Mouse (Mus musculus): ENCODE results near the gene Olfr67. TPM values are rescaled to one million over a fixed set of nuclear protein-coding genes. Genes with fewer than 3 reads are reported as not detected.
"Not testable (repeated sequence)": the region's sequence is repeated elsewhere in the genome, so short reads cannot be mapped to it uniquely, and the experiment has no call there.

The Olfr67 gene
- polyA plus RNA-seq, 1 experiment from 2014 or later = not detected

DNA sequence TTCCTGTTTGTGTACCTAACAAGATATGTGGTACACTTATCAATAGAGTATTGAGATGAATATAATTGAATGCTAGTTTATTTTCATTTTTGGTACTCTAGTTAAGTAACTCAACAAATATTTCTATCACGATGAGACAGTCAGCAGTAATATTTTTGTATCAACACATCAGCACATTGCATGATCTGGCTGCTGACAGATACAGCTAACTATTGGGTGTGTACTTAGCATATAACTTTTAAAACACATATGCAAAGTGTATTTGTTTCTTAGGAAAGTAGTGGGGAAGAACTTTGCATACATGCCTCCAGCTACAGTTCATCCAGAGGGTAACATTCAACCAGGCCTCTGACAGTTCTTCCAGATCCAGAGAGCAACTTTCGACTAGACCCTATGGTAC lies 33.0 kb upstream of the Olfr67 start:
- Histone ChIP-seq H3K27me3 (ENCODE audit: control insufficient read depth, insufficient read depth, low read length) (no peaks in the 10 kb centered on the region), H3K4me2 (replicated peaks; ENCODE audit: low read depth) (no peak overlapping the region), H3K4me1 (replicated peaks; ENCODE audit: control insufficient read depth, insufficient read depth) (no peaks in the 10 kb centered on the region), H3K9me3 (ENCODE audit: control insufficient read depth, low read length) (no peaks in the 10 kb centered on the region), H3K4me3 (ENCODE audit: low read depth, low read length) (no peak overlapping the region), H3K36me3 (ENCODE audit: control insufficient read depth, insufficient read depth, low read length) (no peaks in the 10 kb centered on the region), H3K27ac (replicated peaks) (no peak overlapping the region), H3K9ac (ENCODE audit: low read length) (no peak overlapping the region)
- ATAC-seq (ENCODE audit: low FRiP score, low TSS enrichment) (no peak), DNase-seq (ENCODE audit: low spot score) (no peak)
- no peak for TF ChIP-seq CTCF (IDR thresholded peaks at IDR 0.05; ENCODE audit: low read depth)
- no peak for TF ChIP-seq EP300 (optimal IDR thresholded peaks at IDR 0.05)
- WGBS = 76% methylated on average over 2 of the region's 2 CpGs

DNA sequence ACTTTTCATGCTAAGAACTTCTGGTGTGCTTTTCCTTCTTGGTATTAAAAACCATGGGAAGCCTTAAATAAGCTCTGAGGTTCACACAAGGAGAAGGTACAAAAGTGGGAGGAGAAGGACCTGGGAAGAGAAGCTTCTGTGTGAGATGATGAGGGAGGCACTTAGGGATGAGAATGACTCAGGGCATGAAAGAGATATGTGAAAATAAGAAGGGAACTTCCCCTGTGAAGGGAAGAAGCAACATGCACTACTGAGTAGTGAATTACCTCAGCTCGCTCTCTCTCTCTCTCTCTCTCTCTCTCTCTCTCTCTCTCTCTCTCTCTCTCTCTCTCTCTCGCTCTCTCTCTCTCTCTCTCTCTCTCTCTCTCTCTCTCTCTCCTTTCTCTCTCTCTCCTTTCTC lies 23.5 kb upstream of the Olfr67 start:
- not testable (repeated sequence) for H3K4me1 ChIP-seq (replicated peaks; ENCODE audit: control insufficient read depth, insufficient read depth); H3K27me3 ChIP-seq (ENCODE audit: control insufficient read depth, insufficient read depth, low read length); H3K27ac ChIP-seq (replicated peaks); H3K4me2 ChIP-seq (replicated peaks; ENCODE audit: low read depth); DNase-seq (ENCODE audit: low spot score); H3K36me3 ChIP-seq (ENCODE audit: control insufficient read depth, insufficient read depth, low read length); H3K4me3 ChIP-seq (ENCODE audit: low read depth, low read length); ATAC-seq (ENCODE audit: low FRiP score, low TSS enrichment); H3K9ac ChIP-seq (ENCODE audit: low read length); H3K9me3 ChIP-seq (ENCODE audit: control insufficient read depth, low read length)
- WGBS = 71% methylated on average over 1 of the region's 2 CpGs

DNA sequence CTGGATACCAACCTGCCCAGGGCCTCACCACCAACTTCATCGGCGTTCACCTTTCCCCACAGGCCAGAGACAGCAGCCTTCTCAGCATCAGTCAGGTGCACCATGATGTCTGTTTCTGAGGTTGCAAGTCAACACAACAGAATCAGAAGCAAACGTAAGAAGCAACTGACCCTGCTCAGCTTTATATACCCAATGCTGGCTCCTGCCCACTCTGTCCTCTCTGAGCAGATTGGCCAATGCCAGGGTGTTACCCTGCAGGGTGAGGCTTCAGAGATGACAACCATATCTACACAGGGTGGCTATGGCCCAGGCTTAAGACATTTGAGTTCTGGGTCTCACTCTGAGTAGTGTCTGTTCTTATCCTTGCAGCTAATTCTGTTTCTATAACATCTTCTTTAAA lies 22.1 kb upstream of the Olfr67 start, which contains the start of gene Hbb-bt:
Hbb-bt (minus strand) TSS at position 231 of the 400 bp plus-strand sequence.
- DNase-seq (ENCODE audit: low spot score) (no peak), ATAC-seq (ENCODE audit: low FRiP score, low TSS enrichment) (no peak)
- Histone ChIP-seq H3K4me1 (replicated peaks; ENCODE audit: control insufficient read depth, insufficient read depth) (no peaks in the 10 kb centered on the region), H3K27me3 (ENCODE audit: control insufficient read depth, insufficient read depth, low read length) (no peaks in the 10 kb centered on the region), H3K4me2 (replicated peaks; ENCODE audit: low read depth) (no peak within 1 kb of the TSS), H3K27ac (replicated peaks) (no peak within 1 kb of the TSS), H3K9me3 (ENCODE audit: control insufficient read depth, low read length) (no peaks in the 10 kb centered on the region), H3K9ac (ENCODE audit: low read length) (no peak within 1 kb of the TSS), H3K36me3 (ENCODE audit: control insufficient read depth, insufficient read depth, low read length) (no peaks in the 10 kb centered on the region), H3K4me3 (ENCODE audit: low read depth, low read length) (no peak within 1 kb of the TSS)
- no peak for TF ChIP-seq EP300 (optimal IDR thresholded peaks at IDR 0.05)
- TF ChIP-seq CTCF (IDR thresholded peaks at IDR 0.05; ENCODE audit: low read depth) = no peak
- 88% methylated on average over 3 of the region's 3 CpGs for WGBS

DNA sequence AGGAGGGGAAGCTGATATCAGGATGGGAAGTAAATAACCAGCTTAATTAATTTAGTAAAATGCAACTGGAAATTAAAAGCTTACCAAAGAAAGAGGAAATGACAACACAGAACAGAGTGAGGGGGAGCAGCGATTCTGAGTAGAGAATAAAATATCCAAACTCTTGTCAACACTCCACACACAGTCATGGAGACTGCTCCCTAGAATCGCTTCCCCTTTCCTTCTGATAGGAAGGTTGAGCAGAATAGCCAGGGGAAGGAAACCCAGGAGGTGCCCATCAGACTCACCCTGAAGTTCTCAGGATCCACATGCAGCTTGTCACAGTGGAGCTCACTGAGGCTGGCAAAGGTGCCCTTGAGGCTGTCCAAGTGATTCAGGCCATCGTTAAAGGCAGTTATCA lies 21.5 kb upstream of the Olfr67 start:
- H3K27ac ChIP-seq (replicated peaks); ATAC-seq (ENCODE audit: low FRiP score, low TSS enrichment); H3K27me3 ChIP-seq (ENCODE audit: control insufficient read depth, insufficient read depth, low read length); H3K9me3 ChIP-seq (ENCODE audit: control insufficient read depth, low read length); H3K4me2 ChIP-seq (replicated peaks; ENCODE audit: low read depth); H3K4me3 ChIP-seq (ENCODE audit: low read depth, low read length); DNase-seq (ENCODE audit: low spot score); H3K4me1 ChIP-seq (replicated peaks; ENCODE audit: control insufficient read depth, insufficient read depth); H3K9ac ChIP-seq (ENCODE audit: low read length); H3K36me3 ChIP-seq (ENCODE audit: control insufficient read depth, insufficient read depth, low read length): not testable (repeated sequence)
- no CpG with 5 or more reads among the region's 3 CpGs for WGBS

- H3K27ac ChIP-seq (replicated peaks) = no peak overlapping the region
- WGBS = 58% methylated on average over 1 of the region's 1 CpGs
- H3K9ac ChIP-seq (ENCODE audit: low read length) = no peak overlapping the region
- no peaks in the 10 kb centered on the region for H3K27me3 ChIP-seq (ENCODE audit: control insufficient read depth, insufficient read depth, low read length)
- ATAC-seq (ENCODE audit: low FRiP score, low TSS enrichment) = no peak
- no peak overlapping the region for H3K4me3 ChIP-seq (ENCODE audit: low read depth, low read length)
- no peak overlapping the region for H3K4me2 ChIP-seq (replicated peaks; ENCODE audit: low read depth)
- no peaks in the 10 kb centered on the region for H3K4me1 ChIP-seq (replicated peaks; ENCODE audit: control insufficient read depth, insufficient read depth)
- H3K36me3 ChIP-seq (ENCODE audit: control insufficient read depth, insufficient read depth, low read length) = no peaks in the 10 kb centered on the region
- TF ChIP-seq EP300 (optimal IDR thresholded peaks at IDR 0.05) = no peak
- TF ChIP-seq CTCF (IDR thresholded peaks at IDR 0.05; ENCODE audit: low read depth) = no peak
- no peak for DNase-seq (ENCODE audit: low spot score)
- H3K9me3 ChIP-seq (ENCODE audit: control insufficient read depth, low read length) = no peaks in the 10 kb centered on the region
These were observed 20.6 kb upstream of the Olfr67 start for GRCm38 (mm10) chr7:103812174-103812573.

DNA sequence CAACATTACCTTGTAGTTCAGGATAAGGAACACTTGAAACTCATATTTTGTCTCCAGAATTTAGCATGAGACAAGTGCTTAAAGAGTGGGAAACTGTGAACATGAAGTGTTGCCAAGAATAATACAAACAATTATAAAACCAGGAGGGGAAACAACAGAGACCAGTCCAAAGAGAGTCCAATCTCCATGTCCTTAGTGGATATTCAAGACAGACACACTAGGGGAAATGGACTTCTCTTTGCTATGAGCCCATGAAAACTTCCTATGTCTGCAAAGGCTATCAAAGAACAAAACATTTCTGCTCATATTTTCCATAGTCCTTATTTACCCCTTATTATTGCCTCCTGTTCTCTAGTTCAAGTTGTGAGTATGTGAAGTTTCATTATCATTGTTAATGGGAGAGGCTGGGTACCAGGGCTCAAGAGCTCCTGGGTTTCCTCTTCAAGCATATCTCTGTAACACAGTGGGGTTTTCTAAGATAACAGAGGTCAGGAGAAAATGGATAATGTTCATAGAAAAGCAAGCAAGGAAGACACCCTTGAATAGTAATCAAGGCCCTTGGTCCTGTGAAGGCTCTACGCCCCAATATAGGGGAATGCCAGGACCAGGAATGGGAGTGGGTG lies 19.7 kb upstream of the Olfr67 start:
- Histone ChIP-seq H3K4me2 (replicated peaks; ENCODE audit: low read depth) (no peak overlapping the region), H3K4me3 (ENCODE audit: low read depth, low read length) (no peak overlapping the region), H3K27ac (replicated peaks) (no peak overlapping the region), H3K27me3 (ENCODE audit: control insufficient read depth, insufficient read depth, low read length) (no peaks in the 10 kb centered on the region), H3K36me3 (ENCODE audit: control insufficient read depth, insufficient read depth, low read length) (no peaks in the 10 kb centered on the region), H3K9ac (ENCODE audit: low read length) (no peak overlapping the region), H3K9me3 (ENCODE audit: control insufficient read depth, low read length) (no peaks in the 10 kb centered on the region), H3K4me1 (replicated peaks; ENCODE audit: control insufficient read depth, insufficient read depth) (no peaks in the 10 kb centered on the region)
- 95% methylated on average over 1 of the region's 1 CpGs for WGBS
- ATAC-seq (ENCODE audit: low FRiP score, low TSS enrichment) (no peak), DNase-seq (ENCODE audit: low spot score) (no peak)
- TF ChIP-seq CTCF (IDR thresholded peaks at IDR 0.05; ENCODE audit: low read depth) (no peak), EP300 (optimal IDR thresholded peaks at IDR 0.05) (no peak)

All from stomach, postnatal 0 days (tissue).